Mouse (Mus musculus) heart, postnatal 0 days (tissue): Measurements from ENCODE around the gene Vasn.

Experiments used
- CTCF ChIP-seq: IDR thresholded peaks from 2 replicates; pipeline ENCODE4 v1.5.1; 2016; ENCODE audit warnings: antibody characterized with exemption, control low read depth, low read depth
- EP300 ChIP-seq: IDR thresholded peaks from 2 replicates; pipeline ENCODE4 v1.6.1; 2016; ENCODE audit warnings: antibody characterized with exemption, low read depth

DNA sequence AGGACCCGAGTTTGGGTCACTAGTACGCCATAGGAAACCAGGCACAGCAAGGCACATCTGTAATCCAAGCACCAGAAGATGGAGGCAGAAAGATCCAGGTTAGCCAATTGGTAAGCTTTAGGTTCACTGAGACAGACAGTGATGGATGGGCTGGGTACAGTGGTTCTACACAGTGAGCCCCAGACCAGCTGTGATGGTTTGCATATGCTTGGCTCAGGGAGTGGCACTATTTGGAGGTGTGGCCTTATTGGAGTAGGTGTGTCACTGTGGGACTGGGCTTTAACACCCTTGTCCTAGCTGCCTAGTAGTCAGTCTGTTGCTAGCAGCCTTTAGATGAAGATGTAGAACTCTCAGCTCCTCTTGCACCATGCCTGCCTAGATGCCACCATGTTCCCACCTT lies 24.1 kb downstream of the Vasn start:
- TF ChIP-seq CTCF (no peak), EP300 (no peak)
